Mouse (Mus musculus): ENCODE measurements at regions not wholly inside any gene's neighbourhood (a gene's known extent, or its start where the extent isn't known, plus 50 kb on each side); places are given as distances from the start of the nearest gene placed in this dataset.

- no peaks in the 10 kb centered on the region for H3K27me3 ChIP-seq (ENCODE audit: insufficient read depth, low read length)
- DNase-seq (ENCODE audit: low spot score): no peak
These were observed 194.4 kb upstream of the Zfp637 start for GRCm38 (mm10) chr6:117646628-117647027.

GRCm38 (mm10) chr6:117650541-117650940 is 190.4 kb upstream of the Zfp637 start:
- WGBS: 90% methylated on average over 5 of the region's 5 CpGs
- Histone ChIP-seq H3K9me3 (ENCODE audit: low read length) (no peaks in the 10 kb centered on the region), H3K27ac (ENCODE audit: low read depth, low read length) (no peak overlapping the region), H3K4me3 (ENCODE audit: low read depth, low read length) (no peak overlapping the region), H3K9ac (replicated peaks; ENCODE audit: low read length, poor library complexity, severe bottlenecking) (no peak overlapping the region), H3K4me1 (ENCODE audit: insufficient read depth, low read length) (no peaks in the 10 kb centered on the region), H3K36me3 (ENCODE audit: insufficient read depth, low read length) (no peaks in the 10 kb centered on the region), H3K4me2 (ENCODE audit: low read depth, low read length, poor library complexity, severe bottlenecking) (no peak overlapping the region), H3K27me3 (ENCODE audit: insufficient read depth, low read length) (no peaks in the 10 kb centered on the region)
- no peak for TF ChIP-seq CTCF (IDR thresholded peaks at IDR 0.05)
- no peak for DNase-seq (ENCODE audit: low spot score)
- ATAC-seq (ENCODE audit: low FRiP score): no peak

More at GRCm38 (mm10) chr6:117646628-117647027, 194.4 kb upstream of the Zfp637 start:
- TF ChIP-seq CTCF (IDR thresholded peaks at IDR 0.05): no peak
- H3K9ac ChIP-seq (replicated peaks; ENCODE audit: low read length, poor library complexity, severe bottlenecking): no peak overlapping the region
- H3K4me1 ChIP-seq (ENCODE audit: insufficient read depth, low read length): no peaks in the 10 kb centered on the region
- H3K27ac ChIP-seq (ENCODE audit: low read depth, low read length): no peak overlapping the region
- no peaks in the 10 kb centered on the region for H3K9me3 ChIP-seq (ENCODE audit: low read length)
- no peak overlapping the region for H3K4me3 ChIP-seq (ENCODE audit: low read depth, low read length)
- 72% methylated on average over 8 of the region's 8 CpGs for WGBS
- H3K36me3 ChIP-seq (ENCODE audit: insufficient read depth, low read length): no peaks in the 10 kb centered on the region
- H3K4me2 ChIP-seq (ENCODE audit: low read depth, low read length, poor library complexity, severe bottlenecking): no peak overlapping the region
- no peak for ATAC-seq (ENCODE audit: low FRiP score)

GRCm38 (mm10) chr6:117651551-117651950 is 189.4 kb upstream of the Zfp637 start:
- Histone ChIP-seq H3K4me1 (ENCODE audit: insufficient read depth, low read length) (no peaks in the 10 kb centered on the region), H3K4me2 (ENCODE audit: low read depth, low read length, poor library complexity, severe bottlenecking) (no peak overlapping the region), H3K9ac (replicated peaks; ENCODE audit: low read length, poor library complexity, severe bottlenecking) (no peak overlapping the region), H3K36me3 (ENCODE audit: insufficient read depth, low read length) (no peaks in the 10 kb centered on the region), H3K9me3 (ENCODE audit: low read length) (no peaks in the 10 kb centered on the region), H3K27me3 (ENCODE audit: insufficient read depth, low read length) (no peaks in the 10 kb centered on the region), H3K27ac (ENCODE audit: low read depth, low read length) (no peak overlapping the region), H3K4me3 (ENCODE audit: low read depth, low read length) (no peak overlapping the region)
- 77% methylated on average over 4 of the region's 4 CpGs for WGBS
- ATAC-seq (ENCODE audit: low FRiP score) (no peak), DNase-seq (ENCODE audit: low spot score) (no peak)
- TF ChIP-seq CTCF (IDR thresholded peaks at IDR 0.05): no peak

- Histone ChIP-seq H3K4me1 (ENCODE audit: insufficient read depth, low read length) (no peaks in the 10 kb centered on the region), H3K36me3 (ENCODE audit: insufficient read depth, low read length) (no peaks in the 10 kb centered on the region), H3K27ac (ENCODE audit: low read depth, low read length) (no peak overlapping the region), H3K9ac (replicated peaks; ENCODE audit: low read length, poor library complexity, severe bottlenecking) (no peak overlapping the region), H3K4me2 (ENCODE audit: low read depth, low read length, poor library complexity, severe bottlenecking) (no peak overlapping the region), H3K4me3 (ENCODE audit: low read depth, low read length) (no peak overlapping the region), H3K9me3 (ENCODE audit: low read length) (no peaks in the 10 kb centered on the region), H3K27me3 (ENCODE audit: insufficient read depth, low read length) (no peaks in the 10 kb centered on the region)
- DNase-seq (ENCODE audit: low spot score) (no peak), ATAC-seq (ENCODE audit: low FRiP score) (no peak)
- no peak for TF ChIP-seq CTCF (IDR thresholded peaks at IDR 0.05)
- 53% methylated on average over 3 of the region's 3 CpGs for WGBS
These were observed 189.0 kb upstream of the Zfp637 start for GRCm38 (mm10) chr6:117652012-117652411.

GRCm38 (mm10) chr6:117652917-117653316 is 188.1 kb upstream of the Zfp637 start:
- no peaks in the 10 kb centered on the region for H3K9me3 ChIP-seq (ENCODE audit: low read length)
- H3K4me1 ChIP-seq (ENCODE audit: insufficient read depth, low read length): no peaks in the 10 kb centered on the region
- H3K27me3 ChIP-seq (ENCODE audit: insufficient read depth, low read length): no peaks in the 10 kb centered on the region
- DNase-seq (ENCODE audit: low spot score) (no peak), ATAC-seq (ENCODE audit: low FRiP score) (no peak)
- no peak for TF ChIP-seq CTCF (IDR thresholded peaks at IDR 0.05)
- no peak overlapping the region for H3K9ac ChIP-seq (replicated peaks; ENCODE audit: low read length, poor library complexity, severe bottlenecking)
- no peak overlapping the region for H3K4me2 ChIP-seq (ENCODE audit: low read depth, low read length, poor library complexity, severe bottlenecking)
- 74% methylated on average over 9 of the region's 9 CpGs for WGBS
- H3K27ac ChIP-seq (ENCODE audit: low read depth, low read length): no peak overlapping the region
- H3K4me3 ChIP-seq (ENCODE audit: low read depth, low read length): no peak overlapping the region
- H3K36me3 ChIP-seq (ENCODE audit: insufficient read depth, low read length): no peaks in the 10 kb centered on the region

GRCm38 (mm10) chr6:117653886-117654425 is 187.0 kb upstream of the Zfp637 start:
- Histone ChIP-seq H3K27ac (ENCODE audit: low read depth, low read length) (no peak overlapping the region), H3K36me3 (ENCODE audit: insufficient read depth, low read length) (no peaks in the 10 kb centered on the region), H3K27me3 (ENCODE audit: insufficient read depth, low read length) (no peaks in the 10 kb centered on the region), H3K9me3 (ENCODE audit: low read length) (no peaks in the 10 kb centered on the region), H3K4me3 (ENCODE audit: low read depth, low read length) (no peak overlapping the region), H3K4me1 (ENCODE audit: insufficient read depth, low read length) (no peaks in the 10 kb centered on the region), H3K9ac (replicated peaks; ENCODE audit: low read length, poor library complexity, severe bottlenecking) (no peak overlapping the region), H3K4me2 (ENCODE audit: low read depth, low read length, poor library complexity, severe bottlenecking) (no peak overlapping the region)
- DNase-seq (ENCODE audit: low spot score) (no peak), ATAC-seq (ENCODE audit: low FRiP score) (no peak)
- no peak for TF ChIP-seq CTCF (IDR thresholded peaks at IDR 0.05)
- WGBS: 87% methylated on average over 15 of the region's 15 CpGs
